Mouse (Mus musculus): Measurements from ENCODE around the gene 5730596B20Rik. TPM values are rescaled to one million over a fixed set of nuclear protein-coding genes. Genes with fewer than 3 reads are reported as not detected.

Gene 5730596B20Rik
- polyA plus RNA-seq, 1 experiment from 2014 or later = 0.98 TPM

GRCm38 (mm10) chr6:52207684-52207976 lies 30.3 kb downstream of the 5730596B20Rik start:
- peaks cover 33% of the 10 kb centered on the region; the same call in 1 of the 2 replicates for H3K27me3 ChIP-seq
- no peaks in the 10 kb centered on the region for H3K9me3 ChIP-seq
- H3K4me1 ChIP-seq (replicated peaks) = peaks cover 86% of the 10 kb centered on the region
- no peak overlapping the region for H3K27ac ChIP-seq
- peak overlapping the region; percentile 79 for H3K4me3 ChIP-seq (replicated peaks)
- peaks cover 28% of the 10 kb centered on the region for H3K36me3 ChIP-seq
- peak overlapping the region; percentile 50; the same call in 1 of the 2 replicates for H3K9ac ChIP-seq (replicated peaks)
- ATAC-seq (ENCODE audit: insufficient number of reproducible peaks, insufficient read depth, low FRiP score, low TSS enrichment, low read depth) = no peak
- H3K4me2 ChIP-seq = peak overlapping the region; percentile 96

DNA sequence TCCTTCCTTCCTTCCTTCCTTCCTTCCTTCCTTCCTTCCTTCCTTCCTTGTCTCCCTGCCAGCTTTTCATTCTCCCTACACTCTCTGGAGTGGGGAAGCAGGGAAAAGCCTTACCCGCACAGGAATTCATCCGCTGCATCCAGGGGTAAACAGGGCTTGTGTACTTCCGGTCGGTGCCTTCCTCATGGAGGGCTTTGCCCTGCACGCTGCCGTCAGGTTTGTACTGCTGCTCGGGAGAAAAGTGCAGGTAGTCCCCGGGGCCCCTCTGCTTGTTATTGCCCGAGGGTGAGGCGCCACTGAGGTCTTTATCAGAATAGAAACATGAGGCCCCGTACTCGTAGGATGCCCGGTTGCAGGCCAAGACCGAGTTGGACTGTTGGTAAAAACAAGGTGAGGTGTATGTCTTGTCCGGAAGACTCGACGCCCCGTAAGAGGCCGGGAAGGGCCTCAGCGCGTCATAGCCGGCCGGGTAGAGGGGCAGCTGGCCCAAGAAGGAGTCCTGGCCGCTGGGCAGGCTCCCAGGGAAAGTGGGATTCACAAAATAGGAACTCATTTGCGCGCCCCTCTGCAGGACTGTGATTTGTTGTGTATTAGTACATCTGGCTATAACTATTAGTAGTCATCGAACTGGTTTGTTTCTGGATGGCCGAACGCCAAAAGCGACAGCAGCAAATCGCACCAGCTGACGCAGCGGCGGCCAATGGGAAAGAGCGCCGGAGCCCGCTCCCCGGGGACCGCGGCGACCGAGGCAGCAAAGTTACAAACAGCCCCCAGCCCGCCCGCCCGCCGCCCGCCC lies 31.0 kb downstream of the 5730596B20Rik start, which contains the start of gene Hoxa6:
TSS of gene Hoxa6 (minus strand) at position 651 of the 796 bp plus-strand sequence.
- under 1% methylated on average over 45 of the region's 47 CpGs for WGBS
- Histone ChIP-seq H3K27ac (peak within 1 kb of the TSS; percentile 69), H3K4me1 (replicated peaks) (peaks cover 80% of the 10 kb centered on the region), H3K4me3 (replicated peaks) (peak within 1 kb of the TSS; percentile 79), H3K36me3 (peaks cover 25% of the 10 kb centered on the region), H3K9me3 (no peaks in the 10 kb centered on the region), H3K9ac (replicated peaks) (peak within 1 kb of the TSS; percentile 72), H3K4me2 (peak within 1 kb of the TSS; percentile 96), H3K27me3 (peaks cover 33% of the 10 kb centered on the region; the same call in 1 of the 2 replicates)
- ATAC-seq (ENCODE audit: insufficient number of reproducible peaks, insufficient read depth, low FRiP score, low TSS enrichment, low read depth) = no peak

DNA sequence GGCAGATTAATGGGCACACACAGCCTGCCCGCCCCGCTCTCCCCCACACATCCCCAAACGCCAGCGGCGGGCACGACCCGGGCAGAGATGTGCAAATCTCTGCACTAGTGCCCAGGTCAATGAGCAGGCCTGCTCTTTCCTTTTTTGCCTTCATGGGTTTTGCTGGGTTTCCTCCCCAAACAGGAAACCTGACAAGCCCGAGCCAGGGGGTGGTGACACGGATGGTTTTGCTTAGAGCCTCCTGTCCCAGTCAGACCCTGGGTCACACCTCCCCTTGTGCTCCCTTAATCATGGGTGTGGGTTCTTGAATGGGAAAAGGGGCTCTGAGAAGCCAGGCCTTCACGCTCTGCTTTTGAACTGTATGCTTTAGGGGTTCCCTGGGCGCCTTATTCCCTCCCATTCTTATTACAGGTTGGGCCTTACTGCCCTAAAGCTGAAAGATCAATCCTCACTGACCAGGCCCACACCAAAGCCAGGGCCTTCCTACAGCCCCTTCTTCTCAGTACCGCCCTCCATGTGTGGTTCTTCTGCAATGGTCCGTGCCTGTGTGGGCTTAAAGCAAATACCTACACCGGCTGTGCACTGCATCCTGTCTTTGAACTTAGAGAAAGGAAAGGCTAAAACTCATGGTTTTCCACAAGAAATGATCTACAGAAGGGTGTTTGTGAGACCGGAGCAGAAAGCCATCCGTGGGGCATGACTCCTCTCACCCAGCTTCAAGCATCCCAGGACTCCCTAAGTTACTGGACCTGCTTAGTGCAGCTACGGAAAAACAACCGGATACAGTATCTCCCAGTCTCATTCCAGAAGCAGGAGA lies 31.8 kb downstream of the 5730596B20Rik start:
- H3K27ac ChIP-seq = peak overlapping the region; percentile 69
- no peak for ATAC-seq (ENCODE audit: insufficient number of reproducible peaks, insufficient read depth, low FRiP score, low TSS enrichment, low read depth)
- peak overlapping the region; percentile 72 for H3K9ac ChIP-seq (replicated peaks)
- no peaks in the 10 kb centered on the region for H3K9me3 ChIP-seq
- H3K27me3 ChIP-seq = peaks cover 28% of the 10 kb centered on the region; the same call in 1 of the 2 replicates
- WGBS = 4% methylated on average over 18 of the region's 18 CpGs
- peak overlapping the region; percentile 96 for H3K4me2 ChIP-seq
- H3K4me1 ChIP-seq (replicated peaks) = peaks cover 74% of the 10 kb centered on the region
- peaks cover 17% of the 10 kb centered on the region for H3K36me3 ChIP-seq
- peak overlapping the region; percentile 79 for H3K4me3 ChIP-seq (replicated peaks)

DNA sequence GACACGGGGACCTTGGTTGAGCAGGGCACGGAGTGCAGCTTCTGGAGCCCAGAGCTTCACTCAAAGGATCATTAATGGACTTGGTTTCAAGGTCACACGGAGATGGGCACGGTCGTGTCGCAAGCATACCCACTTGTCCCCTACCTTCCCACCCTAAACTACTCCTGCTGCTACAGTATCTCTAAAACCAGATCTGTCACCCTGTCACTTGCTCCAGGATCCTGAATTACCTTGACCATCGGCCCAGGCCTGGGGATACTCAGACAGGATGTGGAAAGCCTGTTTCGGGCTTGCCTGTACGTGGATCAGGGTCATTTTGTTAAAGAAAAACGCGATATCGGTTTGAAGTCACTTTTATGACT lies 32.4 kb downstream of the 5730596B20Rik start:
- Histone ChIP-seq H3K4me2 (peak overlapping the region; percentile 96), H3K27ac (peak overlapping the region; percentile 69), H3K36me3 (peaks cover 17% of the 10 kb centered on the region), H3K4me1 (replicated peaks) (peaks cover 74% of the 10 kb centered on the region), H3K9ac (replicated peaks) (peak overlapping the region; percentile 72), H3K27me3 (peaks cover 28% of the 10 kb centered on the region; the same call in 1 of the 2 replicates), H3K4me3 (replicated peaks) (peak overlapping the region; percentile 79), H3K9me3 (no peaks in the 10 kb centered on the region)
- no peak for ATAC-seq (ENCODE audit: insufficient number of reproducible peaks, insufficient read depth, low FRiP score, low TSS enrichment, low read depth)
- WGBS = 5% methylated on average over 12 of the region's 12 CpGs

DNA sequence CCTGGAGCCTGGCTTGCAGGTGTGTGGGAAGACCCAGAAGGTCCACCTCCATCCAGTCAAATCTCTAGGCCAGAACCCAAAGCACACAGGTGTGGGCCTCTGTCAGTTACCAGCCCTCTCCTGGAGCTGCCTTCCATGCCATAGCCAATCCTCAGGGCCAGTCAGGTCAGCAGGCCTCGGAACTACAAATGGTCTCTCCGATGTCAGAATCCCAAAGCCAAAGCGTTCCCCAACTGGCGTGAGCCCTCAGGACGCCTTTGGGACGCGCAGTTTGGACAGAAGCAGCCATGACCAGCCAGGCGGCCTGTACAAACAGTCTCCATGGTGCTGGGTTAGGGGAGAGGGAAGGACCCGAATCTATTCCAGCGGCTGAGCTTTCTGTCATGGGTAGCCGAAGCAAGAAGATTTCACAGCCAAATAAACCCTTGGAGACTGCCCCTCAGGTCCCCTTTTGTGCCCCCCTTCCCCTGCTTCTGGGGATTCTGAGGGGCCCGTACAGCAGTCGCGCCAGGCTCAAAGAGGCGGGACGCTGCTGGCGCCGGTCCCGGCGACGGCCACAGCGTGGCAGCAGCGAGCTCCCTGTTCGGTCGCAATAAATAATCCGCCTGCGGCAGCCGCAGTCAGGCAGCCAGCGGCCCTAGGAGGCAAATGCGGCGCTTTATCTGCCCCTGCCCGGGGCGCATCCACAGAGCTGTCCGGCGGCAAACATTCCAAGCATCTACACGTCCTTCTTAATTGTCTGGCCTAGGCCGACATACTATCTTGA lies 34.1 kb downstream of the 5730596B20Rik start:
- Histone ChIP-seq H3K4me1 (replicated peaks) (peaks cover 74% of the 10 kb centered on the region), H3K4me3 (replicated peaks) (peak overlapping the region; percentile 79), H3K27ac (peak overlapping the region; percentile 98), H3K9ac (replicated peaks) (peak overlapping the region; percentile 94), H3K4me2 (peak overlapping the region; percentile 96), H3K9me3 (no peaks in the 10 kb centered on the region), H3K27me3 (peaks cover 26% of the 10 kb centered on the region), H3K36me3 (peaks cover under 1% of the 10 kb centered on the region; the same call in 1 of the 2 replicates)
- peak; percentile 16; the same call in 1 of the 2 replicates for ATAC-seq (ENCODE audit: insufficient number of reproducible peaks, insufficient read depth, low FRiP score, low TSS enrichment, low read depth)
- WGBS = under 1% methylated on average over 37 of the region's 37 CpGs

DNA sequence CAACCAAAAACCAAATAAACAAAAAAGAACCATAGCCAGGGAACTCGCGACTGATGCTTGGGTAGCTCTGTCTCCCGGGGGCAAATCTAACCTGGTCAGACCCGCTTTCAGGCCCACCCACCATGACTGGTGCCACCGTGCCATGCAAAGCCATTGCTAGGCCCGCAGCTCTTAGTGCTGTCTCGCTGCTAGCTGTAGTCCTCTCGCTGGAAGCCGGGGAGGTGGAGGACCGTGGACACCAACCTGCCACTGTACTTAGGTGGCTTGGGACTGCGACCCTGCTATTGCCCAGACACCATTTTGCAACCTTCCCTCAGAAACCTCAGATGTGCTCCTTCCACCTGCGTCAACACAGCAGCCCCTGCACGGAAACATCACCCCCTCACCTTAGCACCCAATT lies 34.7 kb downstream of the 5730596B20Rik start:
- Histone ChIP-seq H3K4me2 (peak overlapping the region; percentile 96), H3K4me3 (replicated peaks) (peak overlapping the region; percentile 79)

GRCm38 (mm10) chr6:52212556-52213118 lies 35.3 kb downstream of the 5730596B20Rik start:
- peak overlapping the region; percentile 96 for H3K4me2 ChIP-seq
- H3K27ac ChIP-seq = peak overlapping the region; percentile 98
- peaks cover 16% of the 10 kb centered on the region for H3K27me3 ChIP-seq
- no peaks in the 10 kb centered on the region for H3K9me3 ChIP-seq
- under 1% methylated on average over 22 of the region's 22 CpGs for WGBS
- H3K4me1 ChIP-seq (replicated peaks) = peaks cover 66% of the 10 kb centered on the region
- peak overlapping the region; percentile 94 for H3K9ac ChIP-seq (replicated peaks)
- no peaks in the 10 kb centered on the region for H3K36me3 ChIP-seq
- H3K4me3 ChIP-seq (replicated peaks) = peak overlapping the region; percentile 79
- ATAC-seq (ENCODE audit: insufficient number of reproducible peaks, insufficient read depth, low FRiP score, low TSS enrichment, low read depth) = no peak

More for the DNA sequence above, 34.7 kb downstream of the 5730596B20Rik start:
- Histone ChIP-seq H3K27ac (peak overlapping the region; percentile 98), H3K27me3 (peaks cover 23% of the 10 kb centered on the region), H3K4me1 (replicated peaks) (peaks cover 70% of the 10 kb centered on the region), H3K36me3 (no peaks in the 10 kb centered on the region), H3K9ac (replicated peaks) (peak overlapping the region; percentile 94), H3K9me3 (no peaks in the 10 kb centered on the region)
- WGBS = 0% methylated on average over 13 of the region's 13 CpGs
- ATAC-seq (ENCODE audit: insufficient number of reproducible peaks, insufficient read depth, low FRiP score, low TSS enrichment, low read depth) = no peak

GRCm38 (mm10) chr6:52213119-52213986 lies 36.1 kb downstream of the 5730596B20Rik start, which contains the start of the genes Hoxa3 and Gm28308:
Gene Hoxa3 (minus strand): TSS chr6:52213336.
Gene Gm28308 (minus strand): TSS chr6:52213339.
- H3K9me3 ChIP-seq = no peaks in the 10 kb centered on the region
- peak within 1 kb of the TSS; percentile 96 for H3K4me2 ChIP-seq
- WGBS = 2% methylated on average over 38 of the region's 38 CpGs
- H3K27me3 ChIP-seq = peaks cover 16% of the 10 kb centered on the region
- peak within 1 kb of the TSS; percentile 79 for H3K4me3 ChIP-seq (replicated peaks)
- no peak for ATAC-seq (ENCODE audit: insufficient number of reproducible peaks, insufficient read depth, low FRiP score, low TSS enrichment, low read depth)
- peaks cover 66% of the 10 kb centered on the region for H3K4me1 ChIP-seq (replicated peaks)
- H3K9ac ChIP-seq (replicated peaks) = peak within 1 kb of the TSS; percentile 94
- no peaks in the 10 kb centered on the region for H3K36me3 ChIP-seq
- peak within 1 kb of the TSS; percentile 98 for H3K27ac ChIP-seq

DNA sequence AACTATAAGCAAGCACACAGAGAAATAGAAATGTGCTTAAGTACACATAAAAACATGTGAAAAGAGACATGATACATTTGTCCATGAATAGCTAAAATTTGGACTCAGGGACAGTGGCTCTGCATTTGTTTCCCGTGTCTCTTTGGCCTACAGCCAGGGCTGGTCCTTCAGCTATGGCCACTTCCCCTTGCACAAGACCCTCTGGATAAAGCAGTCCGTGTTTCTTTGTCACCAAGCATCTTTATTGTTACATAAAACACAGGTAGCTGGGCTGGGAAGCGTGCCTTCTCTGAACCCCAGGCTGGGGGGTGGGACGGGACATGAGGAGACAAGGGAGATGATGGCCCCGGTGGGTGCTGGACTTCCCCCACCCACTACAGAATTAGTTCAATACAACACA lies 37.0 kb downstream of the 5730596B20Rik start:
- 26% methylated on average over 5 of the region's 5 CpGs for WGBS
- Histone ChIP-seq H3K36me3 (no peaks in the 10 kb centered on the region), H3K4me1 (replicated peaks) (peaks cover 66% of the 10 kb centered on the region), H3K27ac (no peak overlapping the region), H3K9me3 (no peaks in the 10 kb centered on the region), H3K9ac (replicated peaks) (no peak overlapping the region; the same call in 1 of the 2 replicates), H3K27me3 (peaks cover 13% of the 10 kb centered on the region), H3K4me3 (replicated peaks) (0 out of 2 replicates have a peak overlapping the region, but pooled peaks have one; percentile 79), H3K4me2 (peak overlapping the region; percentile 96)
- no peak for ATAC-seq (ENCODE audit: insufficient number of reproducible peaks, insufficient read depth, low FRiP score, low TSS enrichment, low read depth)
